20 mouse cellular contexts compared by ENCODE assay signal in genomic region chr10:60357901-60358300, GRCm38 (mm10). TPM values are rescaled to one million over a fixed set of nuclear protein-coding genes. Genes with fewer than 3 reads are reported as not detected.
"Had no signal": no experiment of that assay in that cellular context is flagged by ENCODE, and none has a peak within 500 bp of the region (broad histone marks: within the 10 kb centered on the region; RNA-seq: fewer than 3 reads in every experiment).

No protein-coding gene starts in this region.

- H3K4me3 ChIP-seq: midbrain, embryonic 10.5 days; myocyte; neural tube, embryonic 13.5 days; neural tube, embryonic 15.5 days had no signal

- DNase-seq: lung, adult 18-20 months; lung, embryonic 14.5 days; lung, postnatal 10 days; lung, postnatal 4 days; midbrain, embryonic 14.5 days; right cerebral cortex, adult 18-20 months; right cerebral cortex, postnatal 25 days; right cerebral cortex, postnatal 4 days; spleen, adult 18-20 months; thymus, adult 18-20 months; thymus, postnatal 14 days; thymus, postnatal 36 days had no signal

- H3K9me3 ChIP-seq: midbrain, embryonic 10.5 days; neural tube, embryonic 13.5 days; neural tube, embryonic 15.5 days had no signal

- H3K27ac ChIP-seq: midbrain, embryonic 10.5 days; neural tube, embryonic 13.5 days; neural tube, embryonic 15.5 days had no signal

- H3K36me3 ChIP-seq: midbrain, embryonic 10.5 days; neural tube, embryonic 13.5 days; neural tube, embryonic 15.5 days had no signal

- H3K4me2 ChIP-seq: lung, embryonic 14.5 days; neural tube, embryonic 13.5 days; neural tube, embryonic 15.5 days had no signal

- H3K27me3 ChIP-seq: neural tube, embryonic 13.5 days; neural tube, embryonic 15.5 days had no signal

- H3K9ac ChIP-seq: lung, embryonic 14.5 days; neural tube, embryonic 13.5 days; neural tube, embryonic 15.5 days had no signal

- ATAC-seq: midbrain, embryonic 16.5 days had no signal

RNA-seq across cellular contexts. Expression of gene Gm17455, which starts 41.6 kb away (rescaled TPM):
- total RNA-seq: megakaryocyte-erythroid progenitor cell, adult 5-6 weeks had no signal
- polyA plus RNA-seq: liver, embryonic 16.5 days; stomach, embryonic 16.5 days had no signal
